Mouse (Mus musculus) ES-E14 (cell line): ENCODE data around the gene Samd10.

ENCODE experiments used
- CHD2 ChIP-seq: IDR thresholded peaks from 2 replicates; pipeline ENCODE4 v1.6.1; 2014; ENCODE audit warnings: mild to moderate bottlenecking, low read depth, low read length, inconsistent platforms
- HCFC1 ChIP-seq: IDR thresholded peaks from 2 replicates; pipeline ENCODE4 v1.6.1; 2012; ENCODE audit warnings: low read length, inconsistent platforms, borderline replicate concordance; ENCODE audit not compliant: insufficient read depth
- MAFK ChIP-seq: IDR thresholded peaks from 2 replicates; pipeline ENCODE4 v1.6.1; 2014; ENCODE audit warnings: mild to moderate bottlenecking, low read depth, low read length, inconsistent platforms; ENCODE audit not compliant: insufficient read depth

GRCm38 (mm10) chr2:181594946-181595696 is 3.9 kb downstream of the Samd10 start:
- TF ChIP-seq HCFC1 (no peak), CHD2 (no peak), MAFK (no peak)
